Mouse (Mus musculus): Measurements from ENCODE around the gene Hspb6.

DNA sequence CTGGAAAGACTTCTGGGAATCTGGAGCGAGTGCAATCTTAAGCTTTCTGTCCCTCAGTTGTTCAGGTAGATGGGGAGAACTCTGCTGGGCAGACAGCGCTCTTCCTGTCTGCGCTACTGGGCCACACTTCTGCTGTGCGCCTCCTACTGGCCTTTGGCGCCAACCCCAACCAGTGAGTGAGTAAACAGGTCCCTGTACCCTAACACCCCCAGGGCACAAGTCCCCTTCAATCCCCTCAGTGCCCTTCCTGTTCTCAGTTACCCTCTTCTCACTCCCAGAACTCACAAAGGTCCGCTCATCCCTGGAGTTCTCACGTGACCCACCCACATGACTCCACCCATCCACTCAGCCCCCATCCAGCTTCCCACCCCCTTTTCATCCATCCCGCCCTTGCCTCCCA is 33.7 kb upstream of the Hspb6 start:
- TF ChIP-seq POLR2A (IDR thresholded peaks at IDR 0.05; ENCODE audit: borderline replicate concordance, insufficient read depth, low read length), result no peak
- no peak for TF ChIP-seq CTCF (IDR thresholded peaks at IDR 0.05; ENCODE audit: borderline replicate concordance, insufficient read depth, low read depth, low read length)

Measured in cerebellum, adult 2 months (tissue).